Mouse (Mus musculus): ENCODE data around the gene Odam. TPM values are rescaled to one million over a fixed set of nuclear protein-coding genes. Genes with fewer than 3 reads are reported as not detected.

Odam gene
- not detected for total RNA-seq (2021)
- long read RNA-seq, experiment 1, result 0 reads
- long read RNA-seq, experiment 2, result 0 reads

- DNase-seq (ENCODE audit: low spot score in 2 of 2), result no peak
- Histone ChIP-seq H3K27ac (no peak within 1 kb of the TSS), H3K4me3 (no peak within 1 kb of the TSS)
- no peak for TF ChIP-seq CTCF (conservative IDR thresholded peaks at IDR 0.05)
Observed at GRCm38 (mm10) chr5:87884729-87885128, at the start of gene Odam. Gene Odam, plus strand, starts transcription at chr5:87885029.

- no peak overlapping the region for H3K27ac ChIP-seq
- H3K4me3 ChIP-seq, result no peak overlapping the region
- no peak for TF ChIP-seq CTCF (conservative IDR thresholded peaks at IDR 0.05)
- DNase-seq (ENCODE audit: low spot score in 2 of 2), result no peak
Observed at GRCm38 (mm10) chr5:87855136-87855716, 29.6 kb upstream of the Odam start.

GRCm38 (mm10) chr5:87870084-87870483, 14.7 kb upstream of the Odam start:
- no peak for DNase-seq (ENCODE audit: low spot score in 2 of 2)
- Histone ChIP-seq H3K27ac (no peak overlapping the region), H3K4me3 (no peak overlapping the region)
- no peak for TF ChIP-seq CTCF (conservative IDR thresholded peaks at IDR 0.05)

- no peak for DNase-seq (ENCODE audit: low spot score in 2 of 2)
- no peak overlapping the region for H3K27ac ChIP-seq
- H3K4me3 ChIP-seq, result no peak overlapping the region
- TF ChIP-seq CTCF (conservative IDR thresholded peaks at IDR 0.05), result peak; percentile 69
Observed at GRCm38 (mm10) chr5:87871423-87871822, 13.4 kb upstream of the Odam start.

DNA sequence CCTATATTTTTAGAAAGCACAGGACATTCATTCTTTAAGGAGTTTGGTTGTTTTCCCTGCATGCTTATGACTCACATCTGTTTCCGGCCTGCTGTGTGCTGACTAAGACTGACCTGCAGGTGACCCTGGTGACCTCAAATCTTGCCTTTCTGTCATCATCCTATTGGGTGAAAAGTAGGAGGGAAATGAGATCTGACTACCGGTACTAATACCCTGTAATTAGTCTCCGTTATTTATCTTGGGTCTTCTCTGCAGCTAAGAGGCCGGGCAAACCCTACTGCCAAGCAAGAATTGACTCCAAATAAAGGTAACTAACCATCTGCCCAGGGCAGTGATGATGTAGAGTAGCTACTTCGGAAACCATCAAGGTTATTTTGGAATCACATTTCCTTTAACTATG, 40.5 kb downstream of the Odam start, which contains the start of gene Csn3:
Csn3 (plus strand) TSS at position 208 of the 400 bp plus-strand sequence.
- no peak for DNase-seq (ENCODE audit: low spot score in 2 of 2)
- TF ChIP-seq CTCF (conservative IDR thresholded peaks at IDR 0.05), result no peak
- Histone ChIP-seq H3K4me3 (no peak within 1 kb of the TSS), H3K27ac (no peak within 1 kb of the TSS)

- H3K4me3 ChIP-seq, result no peak overlapping the region
- TF ChIP-seq CTCF (conservative IDR thresholded peaks at IDR 0.05), result no peak
- DNase-seq (ENCODE audit: low spot score in 2 of 2), result peak in 1 of 2 experiments; percentile 2
- peak overlapping the region; percentile 18; the same call in 1 of the 2 replicates for H3K27ac ChIP-seq
Observed at GRCm38 (mm10) chr5:87931603-87932002, 46.8 kb downstream of the Odam start.

GRCm38 (mm10) chr5:87940752-87941151, 55.9 kb downstream of the Odam start:
- TF ChIP-seq CTCF (conservative IDR thresholded peaks at IDR 0.05), result peak; percentile 79
- no peak for DNase-seq (ENCODE audit: low spot score in 2 of 2)
- H3K27ac ChIP-seq, result peak overlapping the region; percentile 32; the same call in 1 of the 2 replicates
- no peak overlapping the region for H3K4me3 ChIP-seq

- no peak overlapping the region for H3K27ac ChIP-seq
- TF ChIP-seq CTCF (conservative IDR thresholded peaks at IDR 0.05), result no peak
- no peak for DNase-seq (ENCODE audit: low spot score in 2 of 2)
- H3K4me3 ChIP-seq, result no peak overlapping the region
Observed at GRCm38 (mm10) chr5:87942515-87942914, 57.7 kb downstream of the Odam start.

Other genes with a start within 250 kb of the Odam start
- gene Csn1s1, start 218.8 kb upstream of the Odam start, total RNA-seq (2021), result not detected
- gene Csn2, start 185.4 kb upstream of the Odam start, total RNA-seq (2021), result not detected
- not detected for gene Csn1s2a, start 110.5 kb upstream of the Odam start, total RNA-seq (2021)
- gene Csn1s2b, start 76.9 kb upstream of the Odam start, total RNA-seq (2021), result not detected
- not detected for gene Prr27, start 59.3 kb upstream of the Odam start, total RNA-seq (2021)
- not detected for gene Csn3, start 40.5 kb downstream of the Odam start, total RNA-seq (2021)
- not detected for gene 2310003L06Rik, start 84.4 kb downstream of the Odam start, total RNA-seq (2021)
- gene Gm28434, start 84.5 kb downstream of the Odam start, total RNA-seq (2021), result not detected
- gene Cabs1, start 94.4 kb downstream of the Odam start, total RNA-seq (2021), result not detected
- gene Smr3a, start 117.5 kb downstream of the Odam start, total RNA-seq (2021), result not detected
- not detected for gene Smr2, start 201.5 kb downstream of the Odam start, total RNA-seq (2021)
- not detected for gene Gm11116, start 226.5 kb downstream of the Odam start, total RNA-seq (2021)